Mouse (Mus musculus) forelimb bud, embryonic 11.5 days (tissue): Measurements from ENCODE around the gene Aadacl3.

ENCODE experiments used
- DNase-seq: peaks from one replicate; pipeline ENCODE4 v3.0.0-alpha.2; 2012; ENCODE audit warnings: low read depth, low spot score

Aadacl3 gene

GRCm38 (mm10) chr4:144463656-144464055 is at the start of gene Aadacl3:
Gene Aadacl3, minus strand, starts transcription at chr4:144463756.
- DNase-seq = no peak

GRCm38 (mm10) chr4:144506518-144506917 is 43.0 kb upstream of the Aadacl3 start:
- DNase-seq = peak; percentile 2

GRCm38 (mm10) chr4:144493331-144493730 is 29.8 kb upstream of the Aadacl3 start:
- DNase-seq = no peak

DNA sequence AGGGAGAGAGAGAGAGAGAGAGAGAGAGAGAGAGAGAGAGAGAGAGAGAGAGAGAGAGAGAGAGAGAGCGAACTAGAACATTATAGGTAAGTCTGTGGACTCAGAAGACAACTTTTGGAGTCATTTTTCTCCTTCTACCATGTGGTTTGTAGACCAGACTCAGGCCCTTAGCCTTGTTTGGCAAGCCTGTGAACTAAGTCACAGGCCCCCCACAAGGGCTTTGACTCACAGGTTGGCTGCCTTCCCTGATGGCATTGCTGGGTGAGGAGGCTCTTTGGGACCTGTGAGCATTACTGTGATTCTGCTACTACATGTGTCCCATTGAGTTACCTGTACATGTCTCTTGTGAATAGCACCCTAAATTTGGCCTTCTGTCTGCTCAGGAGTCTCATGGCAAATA is 4.5 kb upstream of the Aadacl3 start:
- no peak for DNase-seq

DNA sequence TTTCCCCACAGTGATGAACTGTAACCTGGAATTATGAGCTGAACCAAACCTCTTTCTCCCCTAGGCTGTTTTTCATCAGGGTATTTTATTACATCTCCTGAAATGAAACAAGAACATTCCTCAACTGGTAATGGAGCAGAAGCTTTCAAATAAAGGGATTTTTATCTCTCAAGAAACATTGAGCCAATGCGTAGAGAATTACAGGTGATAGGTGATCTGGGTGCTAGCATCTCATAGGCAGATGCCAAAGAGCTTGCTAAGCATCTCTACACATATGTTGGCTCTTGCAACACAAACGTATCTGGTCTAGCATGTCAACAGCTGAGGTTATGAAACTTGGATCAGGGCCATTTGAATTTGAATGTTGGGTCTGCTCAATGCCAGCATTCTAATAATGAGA is 1.6 kb upstream of the Aadacl3 start:
- no peak for DNase-seq

DNA sequence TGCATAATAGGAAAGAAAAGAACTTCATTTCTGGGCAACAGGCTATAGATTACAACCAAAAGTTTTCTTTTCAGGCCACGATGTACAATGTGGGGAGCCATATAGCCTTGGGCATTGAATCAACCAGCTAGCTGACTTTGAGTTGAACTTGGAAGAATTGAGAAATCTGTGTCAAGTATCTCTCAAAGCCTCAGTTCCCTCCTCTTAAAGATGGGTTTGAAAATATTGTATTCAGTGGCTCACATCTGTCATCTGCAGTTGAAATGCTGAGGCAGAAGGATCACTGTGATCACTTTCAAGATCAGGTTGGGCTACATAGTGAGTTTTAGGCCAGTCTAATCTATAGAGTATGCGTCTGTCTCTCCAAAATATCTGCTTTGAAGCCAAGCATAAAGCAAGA is 10.3 kb downstream of the Aadacl3 start, which contains the start of gene Gm9944:
Gene Gm9944 (minus strand): TSS at position 101 of the 400 bp plus-strand sequence.
- DNase-seq = no peak

DNA sequence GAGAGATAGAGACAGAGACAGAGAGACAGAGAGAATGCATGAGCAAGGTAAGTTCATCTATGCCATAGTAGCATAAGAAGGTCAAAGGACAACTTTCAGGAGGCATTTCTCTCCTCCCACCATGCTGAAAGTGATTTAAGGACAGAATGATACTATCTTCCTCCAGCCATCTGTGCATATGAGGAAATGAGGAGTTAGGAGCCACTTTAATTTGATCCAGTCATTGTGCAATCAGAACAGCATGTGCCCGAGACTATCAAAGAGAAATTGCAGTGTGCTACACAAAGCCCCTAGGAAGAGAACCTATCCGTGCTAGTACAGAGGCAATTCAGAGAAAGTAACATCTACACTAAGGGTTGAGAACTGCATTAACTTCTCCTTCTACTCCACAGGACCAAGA is 15.0 kb downstream of the Aadacl3 start:
- DNase-seq = no peak

DNA sequence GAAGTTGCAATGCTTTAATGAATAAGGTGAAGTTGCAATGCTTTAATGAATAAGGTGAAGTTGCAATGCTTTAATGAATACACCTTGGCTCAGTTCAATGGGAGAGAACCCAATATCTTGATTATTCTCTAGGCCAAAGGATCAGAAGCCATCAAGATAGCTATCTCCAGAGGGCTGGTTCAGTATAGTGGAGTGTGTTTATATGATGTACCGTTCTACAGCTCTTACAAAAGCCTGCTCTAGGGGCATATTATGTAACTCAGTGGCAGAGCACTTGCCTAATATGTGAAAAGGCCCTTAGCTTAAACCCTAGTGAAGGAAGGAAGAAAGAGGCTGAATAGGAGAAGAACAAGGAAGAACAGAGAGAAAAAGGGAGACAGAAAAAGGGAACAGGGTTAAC is 22.0 kb downstream of the Aadacl3 start:
- DNase-seq = no peak

DNA sequence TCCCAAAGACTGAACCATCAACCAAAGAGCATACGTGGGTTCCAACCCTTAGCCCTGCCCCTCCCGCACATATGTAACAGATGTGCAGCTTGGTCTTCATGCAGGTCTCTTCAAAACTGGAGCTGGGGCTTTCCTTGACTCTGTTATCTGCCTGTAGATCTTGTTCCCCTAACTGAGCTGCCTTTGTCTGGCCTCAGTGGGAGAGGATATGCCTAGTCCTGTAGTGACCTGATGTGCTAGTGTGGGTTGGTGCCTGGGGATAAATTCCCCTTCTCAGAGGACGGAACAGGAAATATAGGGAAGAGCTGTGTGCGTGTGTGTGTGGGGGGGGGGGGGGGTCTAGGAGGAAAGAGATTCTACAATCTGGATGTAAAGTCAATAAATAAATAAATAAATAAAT is 22.5 kb downstream of the Aadacl3 start:
- no peak for DNase-seq

GRCm38 (mm10) chr4:144438672-144439071 is 24.9 kb downstream of the Aadacl3 start, which contains the start of gene 1700012P22Rik:
Gene 1700012P22Rik, minus strand, starts transcription at chr4:144438772.
- no peak for DNase-seq

GRCm38 (mm10) chr4:144433216-144433615 is 30.3 kb downstream of the Aadacl3 start:
- DNase-seq = no peak

- DNase-seq = no peak
These were observed 32.8 kb downstream of the Aadacl3 start for GRCm38 (mm10) chr4:144430723-144431122.

- DNase-seq = peak; percentile 59
These were observed 34.7 kb downstream of the Aadacl3 start for GRCm38 (mm10) chr4:144428868-144429267.

- DNase-seq = no peak
These were observed 39.0 kb downstream of the Aadacl3 start for GRCm38 (mm10) chr4:144424590-144424989.

DNA sequence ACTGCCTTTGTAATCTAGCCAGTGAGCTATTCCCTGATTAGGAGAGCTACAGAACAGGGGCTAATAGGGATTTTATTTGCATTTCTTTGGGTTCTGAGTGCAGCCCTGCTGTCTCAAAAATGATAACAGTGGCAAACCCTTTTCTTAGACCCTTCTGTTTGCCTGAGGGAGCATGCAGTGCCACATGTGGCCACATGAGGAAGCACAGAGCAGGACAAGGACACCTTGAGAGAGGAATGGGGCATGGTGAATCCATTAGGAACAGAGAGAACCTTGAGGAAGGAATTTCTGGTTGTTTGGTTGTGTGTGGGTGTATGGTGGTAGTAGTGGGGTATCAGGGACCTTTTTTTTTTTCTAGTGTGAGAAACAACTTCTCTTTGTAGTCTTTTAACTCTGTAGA is 42.9 kb downstream of the Aadacl3 start:
- DNase-seq = peak; percentile 12

GRCm38 (mm10) chr4:144408290-144408689 is 55.3 kb downstream of the Aadacl3 start, which contains the start of gene Pramef12:
Gene Pramef12, minus strand, starts transcription at chr4:144408464.
- DNase-seq = no peak

DNA sequence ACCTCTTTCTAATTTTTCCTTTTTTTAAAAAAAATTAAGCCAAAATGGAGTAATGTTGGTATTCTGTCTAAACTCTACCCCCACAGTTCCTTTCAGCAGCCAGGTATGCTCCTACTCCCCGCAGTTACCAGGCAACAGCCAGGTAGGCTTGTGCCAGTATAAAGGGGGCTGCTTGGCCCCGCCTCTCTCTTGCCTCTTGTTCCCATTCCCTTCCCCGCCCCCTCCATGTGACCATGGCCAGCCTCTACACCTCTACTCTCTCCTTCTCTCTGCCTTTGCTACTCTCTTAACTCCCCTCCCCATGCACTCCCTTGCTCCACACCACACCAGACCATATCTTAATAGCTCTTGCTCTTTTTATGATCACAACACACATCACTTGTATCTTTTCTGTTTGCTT is 57.3 kb downstream of the Aadacl3 start:
- no peak for DNase-seq

DNA sequence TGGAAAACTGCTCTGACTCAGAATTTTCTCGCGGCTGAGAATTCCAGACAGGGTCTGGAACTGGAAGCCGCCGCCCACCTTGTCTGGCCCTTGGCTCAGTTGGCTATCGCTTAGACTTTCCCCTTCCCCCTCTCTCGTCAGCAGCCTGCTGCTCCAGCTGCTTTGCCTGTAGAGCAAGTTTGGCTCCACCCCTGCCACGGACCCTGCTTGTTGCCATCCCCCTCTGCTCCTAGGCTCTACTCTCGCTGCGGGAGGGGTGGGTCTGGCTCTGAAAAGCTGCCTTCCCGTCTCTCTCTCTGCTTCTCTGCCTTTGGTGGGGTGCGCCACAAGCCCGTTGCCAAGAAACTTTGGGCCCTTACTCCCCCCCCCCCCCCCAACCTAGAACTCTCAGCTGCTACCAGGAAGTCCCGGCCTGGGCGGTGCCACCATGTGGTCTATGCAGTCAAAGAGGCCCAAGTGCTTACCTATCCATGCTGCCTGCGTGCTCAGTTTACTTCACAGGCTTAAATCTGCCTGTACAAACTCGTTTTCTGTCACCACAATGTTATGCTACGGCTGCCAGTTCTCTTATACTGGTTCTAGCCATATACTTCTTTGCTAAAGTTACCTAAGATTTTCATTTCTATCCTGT is 59.0 kb downstream of the Aadacl3 start:
- peak; percentile 81 for DNase-seq
